Mouse (Mus musculus) cerebellum, postnatal 4 days (tissue): ENCODE data around the gene Srp72.

Source experiments
- DNase-seq, 2 experiments: peaks; one replicate each; pipeline ENCODE4 v3.0.0; 2022; ENCODE audit warnings: low spot score in 2 of 2, mixed read lengths in 1 of 2

Gene Srp72

DNA sequence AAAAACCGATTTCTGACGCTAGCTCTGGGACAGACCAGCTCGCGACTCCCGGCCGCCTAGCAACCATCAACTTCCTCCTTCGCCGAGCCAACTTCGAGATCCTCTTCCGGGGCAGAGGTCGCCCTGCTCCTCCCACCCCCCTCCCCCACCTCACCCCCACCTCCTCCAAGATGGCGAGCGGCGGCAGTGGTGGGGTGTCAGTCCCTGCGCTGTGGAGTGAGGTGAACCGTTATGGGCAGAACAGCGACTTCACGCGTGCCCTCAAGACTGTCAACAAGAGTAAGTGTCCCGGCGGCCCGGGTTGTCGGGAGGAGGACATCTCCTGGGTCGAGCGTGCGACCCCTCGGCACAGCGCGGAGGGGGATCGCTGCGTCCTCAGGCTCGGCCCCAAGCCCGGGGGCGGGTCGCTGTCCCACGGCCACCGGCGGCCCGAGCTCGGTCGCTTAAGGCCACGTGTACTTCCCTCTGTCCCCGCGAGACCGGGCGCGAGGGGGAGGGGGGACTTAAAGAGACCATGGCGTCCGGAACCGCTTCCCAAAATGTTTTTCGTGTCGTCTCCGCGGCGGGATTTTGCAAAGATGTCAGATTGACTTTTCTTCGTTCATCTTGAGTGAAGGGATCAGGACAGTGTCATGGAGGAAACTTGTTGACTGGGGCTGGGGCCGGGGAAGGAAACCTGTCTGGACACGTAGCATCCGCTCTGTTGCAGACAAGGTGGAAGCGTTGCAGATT is at the start of gene Srp72:
Gene Srp72 (plus strand): TSS at position 130 of the 732 bp plus-strand sequence.
- peak; percentile 84 to 86 for DNase-seq

DNA sequence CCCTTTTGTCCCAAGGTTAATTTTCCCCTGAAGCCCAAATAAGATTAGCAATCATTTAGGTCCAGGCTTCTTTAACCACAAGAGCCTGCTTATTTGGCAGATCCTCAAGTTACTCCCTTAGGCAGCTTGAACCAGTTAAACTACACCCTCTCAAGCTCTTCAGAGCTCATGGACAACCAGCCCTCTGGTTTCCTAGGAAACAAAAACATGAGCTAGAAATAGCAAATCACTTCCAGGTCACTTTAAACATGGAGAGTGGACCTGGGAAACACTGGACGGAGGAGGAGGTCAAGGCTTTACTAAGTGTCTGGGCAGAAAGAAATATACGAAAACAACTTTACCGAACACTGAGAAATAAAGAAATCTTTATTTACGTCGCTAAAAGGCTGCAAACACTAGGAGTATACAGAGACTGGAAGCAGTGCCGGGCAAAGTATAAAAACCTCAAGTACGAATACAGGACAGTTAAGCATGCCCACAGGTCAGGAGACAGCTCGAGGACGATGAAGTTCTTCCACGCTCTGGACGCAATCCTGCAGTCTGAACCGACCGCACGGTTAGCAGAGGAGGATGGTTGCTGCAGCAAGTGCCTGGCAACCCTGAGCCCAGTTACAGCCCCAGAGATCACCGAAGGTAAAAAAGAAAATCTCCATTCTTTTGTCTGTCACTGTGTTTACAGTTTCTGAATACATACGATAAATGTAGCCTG is 46.2 kb upstream of the Srp72 start:
- no peak for DNase-seq

DNA sequence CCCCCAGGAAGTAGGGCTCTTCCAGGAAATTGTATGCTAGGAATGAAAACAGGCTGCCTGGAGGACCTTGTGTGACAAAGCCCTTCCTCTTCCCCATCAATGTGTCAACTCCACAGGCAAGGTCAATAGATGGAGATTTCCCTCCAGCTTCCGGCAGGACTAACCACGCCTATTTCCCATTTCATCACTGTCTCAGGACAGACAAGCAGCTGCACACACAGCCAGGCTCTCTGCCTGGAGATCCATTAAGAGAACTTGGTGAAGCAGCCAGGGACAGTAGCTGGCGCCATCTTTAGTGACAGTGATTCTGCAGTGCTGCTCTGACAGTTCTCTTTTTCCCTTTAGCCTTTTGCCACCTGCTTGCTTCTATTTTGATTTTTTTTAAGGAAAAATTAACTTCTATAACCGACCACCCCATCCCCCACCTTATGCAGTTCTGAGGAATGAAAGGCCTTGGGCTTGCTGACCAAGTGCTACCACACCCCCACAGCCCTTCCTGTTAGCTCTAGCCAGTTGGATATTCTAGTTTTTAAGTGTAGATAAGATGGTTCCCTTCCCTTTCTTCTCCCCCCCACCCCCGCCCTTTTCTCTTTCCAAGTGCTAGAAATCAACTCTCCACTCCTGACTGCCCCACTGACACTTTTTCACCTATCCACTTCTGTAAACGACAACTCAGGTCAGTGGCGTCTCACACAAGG is 45.2 kb upstream of the Srp72 start:
- no peak for DNase-seq

DNA sequence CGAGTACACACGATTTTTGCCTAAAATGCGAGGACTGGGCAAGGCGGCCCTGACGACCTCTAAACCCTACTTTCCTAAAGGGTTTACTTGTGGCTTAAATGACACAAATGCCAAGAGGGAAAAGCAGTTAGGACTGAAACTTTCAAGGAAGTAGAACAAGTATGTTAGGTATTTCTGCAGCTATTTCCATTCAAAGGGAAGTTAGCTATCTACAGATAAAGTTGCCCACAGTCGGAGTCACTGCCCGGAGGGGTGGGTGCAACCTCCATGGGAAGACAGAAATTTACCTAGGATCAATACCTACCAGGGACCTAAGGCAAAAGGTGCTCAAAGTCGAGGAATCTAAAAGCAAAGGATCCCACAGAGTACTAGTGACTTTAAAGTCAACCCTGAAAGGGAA is 34.8 kb upstream of the Srp72 start:
- no peak for DNase-seq

DNA sequence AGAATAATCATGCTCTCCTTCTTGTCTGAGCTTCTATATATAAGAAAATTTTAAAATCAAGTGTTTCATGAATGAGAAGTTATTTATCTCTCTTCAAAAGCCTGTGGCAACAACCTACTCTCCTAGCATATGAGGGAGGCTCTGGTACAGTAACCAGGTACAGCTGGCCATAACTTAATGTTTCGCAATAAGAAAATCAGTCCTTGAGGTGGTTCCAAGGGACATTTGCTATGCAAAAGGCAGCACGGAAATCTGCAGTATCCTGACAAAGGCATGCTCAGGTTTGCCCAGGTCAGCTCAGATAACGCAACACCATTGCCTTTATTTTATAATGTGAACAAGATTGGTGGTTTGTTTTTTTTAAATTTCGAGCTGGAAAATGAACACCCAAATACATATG is 32.5 kb upstream of the Srp72 start:
- no peak for DNase-seq

DNA sequence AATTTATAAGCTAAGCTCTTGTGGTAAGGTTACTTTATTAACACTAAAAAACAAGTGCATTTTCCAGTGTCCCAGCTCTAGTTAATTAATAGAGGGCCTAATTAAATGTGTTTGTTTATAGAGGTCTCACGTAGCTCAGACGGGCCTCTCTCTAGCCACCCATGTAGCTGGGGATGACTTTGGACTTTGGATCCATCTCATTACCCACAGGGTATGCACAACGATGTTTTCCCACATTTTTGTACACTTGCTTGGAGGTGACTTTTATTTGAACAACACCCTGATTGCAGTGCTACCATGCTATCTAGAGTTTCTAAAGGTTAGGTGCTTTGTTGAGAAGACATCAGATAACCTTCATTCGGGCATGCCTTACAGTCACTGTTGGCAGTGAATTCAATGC is 32.0 kb upstream of the Srp72 start:
- no peak for DNase-seq

DNA sequence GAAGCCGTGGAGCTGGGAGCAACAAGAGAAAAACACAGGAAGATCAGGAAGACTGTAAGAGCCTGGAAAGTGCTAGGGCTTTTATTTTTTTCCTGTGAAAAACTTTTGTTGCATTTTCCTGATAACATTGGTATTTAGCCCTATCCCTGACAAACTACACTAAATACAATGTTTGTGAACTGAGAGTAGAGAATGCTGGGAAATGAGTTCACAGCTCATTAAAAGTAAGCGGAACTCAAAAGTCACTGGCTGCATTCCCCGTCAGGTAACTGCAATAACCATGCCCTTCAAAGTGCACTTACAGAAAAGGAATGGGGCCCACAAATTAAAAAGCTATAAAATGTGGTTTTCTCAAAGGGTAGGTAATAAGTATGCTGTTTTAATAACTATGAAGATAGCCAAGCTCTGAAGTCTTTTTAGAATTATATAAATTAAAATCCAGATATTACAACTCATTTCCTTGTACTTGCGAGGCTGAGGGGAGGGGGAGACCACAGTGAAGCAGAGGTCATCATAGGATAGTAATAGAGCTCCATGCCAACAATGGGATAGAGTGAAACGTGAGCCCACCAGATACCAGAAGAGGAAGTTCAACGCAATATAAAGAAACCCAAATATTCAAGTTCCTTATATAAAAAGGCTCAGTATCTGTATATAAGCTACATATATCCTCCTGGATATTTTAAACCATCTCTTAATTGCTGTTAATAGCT is 29.4 kb upstream of the Srp72 start:
- DNase-seq = no peak

DNA sequence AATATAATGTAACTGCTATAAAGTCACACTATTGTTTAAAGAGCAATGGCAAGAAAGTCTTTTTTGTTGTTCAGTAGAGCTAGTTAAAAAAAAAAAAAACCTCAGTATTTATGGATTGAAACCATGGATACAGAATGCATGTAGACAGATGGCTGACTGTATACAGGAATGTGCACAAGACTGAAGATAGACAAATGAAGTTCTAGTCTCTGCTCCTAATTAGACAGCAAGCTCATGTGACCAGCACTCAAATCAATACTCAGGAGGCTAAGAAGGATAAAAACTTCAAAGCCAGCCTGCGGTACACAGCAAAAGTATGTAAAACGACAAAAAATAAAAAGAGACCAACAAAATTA is 28.8 kb upstream of the Srp72 start:
- DNase-seq = no peak

DNA sequence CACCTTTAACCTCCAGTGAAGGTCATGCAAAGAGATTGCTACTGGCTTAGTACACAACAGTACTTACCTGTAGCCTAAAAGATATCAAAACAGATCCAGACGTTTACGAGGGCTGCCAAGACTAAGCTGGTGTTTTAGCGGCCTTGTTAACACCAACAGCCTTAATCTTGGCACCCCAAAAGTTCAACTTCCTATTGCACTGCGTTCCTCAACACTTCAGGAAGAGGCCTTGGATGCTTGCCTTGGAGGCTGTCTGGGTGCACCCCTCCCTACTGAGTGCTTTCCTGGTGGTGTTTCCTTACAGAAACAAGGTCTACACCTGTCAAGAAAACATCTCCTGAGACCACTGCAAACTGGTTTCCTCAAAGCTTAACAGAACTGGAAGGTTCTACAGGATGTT is 27.3 kb upstream of the Srp72 start:
- DNase-seq = no peak

DNA sequence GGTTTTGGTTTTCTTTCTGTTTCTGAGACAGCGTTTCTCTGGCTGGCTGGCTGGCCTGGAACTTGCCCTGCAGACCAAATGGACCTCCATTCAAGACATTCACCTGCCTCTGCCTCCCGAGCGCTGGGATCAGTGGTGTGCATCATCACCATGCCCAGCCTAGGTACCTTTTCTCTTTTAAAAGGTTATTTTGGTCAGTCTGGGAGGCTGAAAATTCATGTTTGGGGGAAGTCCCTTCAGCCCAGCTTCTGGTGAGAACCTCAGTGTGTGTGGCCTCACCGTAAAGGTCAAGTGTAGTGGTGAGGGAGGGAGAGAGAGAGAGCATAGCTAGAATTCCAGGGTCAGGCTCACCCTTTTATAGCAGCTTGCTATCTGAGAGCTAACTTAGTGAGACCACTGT is 26.7 kb upstream of the Srp72 start:
- DNase-seq = no peak

DNA sequence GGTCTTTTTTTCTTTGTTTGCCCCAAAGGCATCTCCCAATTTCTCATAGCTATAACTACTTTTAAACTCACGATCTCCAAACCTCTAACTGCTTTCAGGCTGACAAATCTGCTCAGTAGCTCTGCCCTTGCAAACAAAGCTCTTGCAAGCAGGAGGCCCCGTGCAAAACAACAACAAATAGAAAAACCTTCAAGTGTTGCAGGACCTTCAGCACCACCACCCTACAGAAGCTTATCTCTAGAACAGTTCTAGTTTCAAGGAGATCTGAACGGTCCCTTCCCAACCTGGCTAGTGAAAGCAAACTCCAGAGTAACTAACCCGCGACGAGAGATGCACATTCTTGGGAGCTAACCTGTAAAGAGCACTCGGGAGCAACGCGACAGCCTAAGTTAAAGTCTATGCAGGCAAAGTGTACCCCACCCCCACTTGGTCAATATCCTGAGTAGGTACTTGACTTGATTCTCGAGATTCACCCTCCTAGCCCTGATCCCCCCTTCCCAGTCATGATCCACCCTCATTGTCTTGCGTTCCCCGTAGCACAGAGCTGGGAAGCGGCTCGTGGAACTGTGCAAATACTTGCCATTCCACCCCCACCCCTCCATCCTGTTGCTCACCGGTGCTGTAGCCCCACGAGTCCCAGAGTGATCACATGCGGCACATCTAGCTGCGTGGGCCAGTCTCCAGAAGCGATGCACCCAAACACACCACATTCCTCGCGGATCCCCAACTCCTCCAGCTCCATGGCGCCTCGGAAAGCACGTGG is 24.0 kb upstream of the Srp72 start:
- no peak for DNase-seq

DNA sequence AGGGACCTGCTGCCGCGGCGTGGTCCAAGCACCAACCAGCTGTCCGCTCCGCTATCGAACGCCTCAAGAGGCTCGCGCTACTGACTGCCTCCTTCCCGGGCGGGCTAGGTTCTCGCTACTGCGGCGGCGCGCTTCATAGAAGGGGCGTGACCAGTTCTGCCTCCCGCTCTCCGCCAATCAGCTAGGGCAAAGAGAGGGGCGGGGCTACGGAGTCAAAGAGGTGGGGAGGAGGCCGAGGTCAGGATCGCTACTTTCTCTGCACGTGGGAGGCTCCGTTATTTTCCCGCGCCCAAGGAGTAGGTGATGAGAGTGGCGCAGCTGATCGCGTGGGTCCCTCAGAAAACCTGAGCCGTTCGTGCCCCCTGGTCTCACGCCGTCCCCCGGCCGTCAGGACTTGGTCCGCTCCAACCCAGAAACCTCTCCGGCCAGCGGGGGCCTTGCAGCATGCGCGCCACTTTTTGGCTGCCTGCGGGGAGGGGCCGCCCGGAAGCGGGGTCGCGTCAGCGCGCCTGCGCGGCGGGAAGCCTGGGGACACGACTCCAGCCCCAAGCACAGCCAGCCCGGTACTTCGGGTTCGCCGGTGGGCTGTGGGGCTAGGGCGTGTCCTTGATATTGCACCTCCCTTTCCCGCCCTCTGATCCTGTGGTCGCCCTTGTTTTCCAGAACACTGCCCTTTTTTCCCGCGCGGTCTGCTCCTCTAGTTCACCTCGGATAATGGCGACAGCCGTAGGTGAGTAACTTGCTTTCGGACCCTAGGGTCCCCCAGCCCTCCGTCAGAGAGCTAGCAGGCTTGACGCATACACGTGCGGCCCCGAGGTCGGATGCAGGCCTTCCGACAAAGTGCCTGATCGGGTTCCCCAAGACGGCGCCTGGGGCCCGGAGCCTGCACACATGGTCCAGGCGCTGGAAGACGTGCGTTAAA is 23.1 kb upstream of the Srp72 start, which contains the start of the genes Paics and Ppat:
Gene Paics (plus strand): TSS at position 202 of the 922 bp plus-strand sequence.
Gene Ppat (minus strand): TSS at position 473 of the 922 bp plus-strand sequence.
- DNase-seq = peak; percentile 92 to 96

DNA sequence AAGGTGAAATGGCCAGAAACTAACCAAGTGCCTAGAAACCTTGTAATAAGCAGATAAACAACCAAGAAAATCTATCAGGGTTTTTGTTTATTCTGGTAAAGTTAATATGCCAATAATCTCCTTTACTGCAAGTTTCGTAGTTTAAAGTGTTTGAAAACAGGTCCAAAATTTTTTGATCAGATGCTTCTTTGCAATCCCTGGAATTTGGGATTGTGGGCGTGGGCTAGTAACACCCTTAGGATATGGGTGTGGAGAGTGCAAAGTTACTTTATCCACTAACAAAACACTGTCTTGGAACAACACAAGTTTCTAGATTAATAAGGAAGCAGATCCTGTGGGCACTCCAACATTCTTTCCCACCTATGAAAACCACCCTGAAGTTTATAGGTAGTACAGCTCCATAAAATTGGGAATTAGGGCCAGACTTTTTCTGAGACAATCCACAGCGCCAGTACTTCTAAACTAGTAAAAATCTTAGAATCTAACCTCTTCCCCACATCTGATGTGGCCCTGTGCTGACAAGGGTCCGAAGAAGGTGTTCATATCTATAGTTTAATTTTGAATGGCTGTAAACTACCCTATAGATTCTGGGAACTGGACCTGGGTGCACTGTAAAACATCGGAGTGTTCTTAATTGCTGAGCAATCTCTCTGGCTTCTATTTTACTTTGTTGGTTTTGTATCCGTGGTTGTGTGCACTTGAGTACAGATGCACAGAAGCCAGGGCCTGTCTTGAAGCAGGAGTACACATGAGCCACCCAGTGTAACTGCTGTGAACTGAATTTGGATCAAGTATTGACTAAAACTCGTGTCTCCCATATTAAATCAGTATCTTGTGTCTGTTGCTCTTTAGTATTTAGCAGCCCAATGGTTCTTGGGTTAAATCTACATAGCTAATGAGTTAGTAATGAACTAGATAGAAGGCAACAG is 22.1 kb upstream of the Srp72 start:
- DNase-seq = no peak

DNA sequence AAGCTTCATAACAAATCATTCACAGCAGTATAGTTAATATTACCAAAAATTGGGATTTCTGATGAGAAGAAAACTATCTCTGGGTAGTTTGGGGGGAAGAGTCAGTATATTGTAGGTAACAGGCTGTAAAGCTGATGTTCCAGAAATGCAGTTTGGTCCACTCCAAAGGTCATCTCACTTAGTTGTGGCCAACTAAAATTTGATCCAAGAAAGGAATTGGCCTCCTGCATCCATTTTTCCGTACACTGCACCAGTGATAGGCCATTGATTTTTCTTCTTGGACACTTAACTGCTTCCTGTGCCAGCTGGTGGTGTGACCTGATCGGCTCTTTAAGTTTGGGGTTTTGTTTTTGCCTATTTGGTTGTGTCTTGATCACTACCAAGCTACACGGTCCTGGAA is 20.7 kb upstream of the Srp72 start:
- no peak for DNase-seq

DNA sequence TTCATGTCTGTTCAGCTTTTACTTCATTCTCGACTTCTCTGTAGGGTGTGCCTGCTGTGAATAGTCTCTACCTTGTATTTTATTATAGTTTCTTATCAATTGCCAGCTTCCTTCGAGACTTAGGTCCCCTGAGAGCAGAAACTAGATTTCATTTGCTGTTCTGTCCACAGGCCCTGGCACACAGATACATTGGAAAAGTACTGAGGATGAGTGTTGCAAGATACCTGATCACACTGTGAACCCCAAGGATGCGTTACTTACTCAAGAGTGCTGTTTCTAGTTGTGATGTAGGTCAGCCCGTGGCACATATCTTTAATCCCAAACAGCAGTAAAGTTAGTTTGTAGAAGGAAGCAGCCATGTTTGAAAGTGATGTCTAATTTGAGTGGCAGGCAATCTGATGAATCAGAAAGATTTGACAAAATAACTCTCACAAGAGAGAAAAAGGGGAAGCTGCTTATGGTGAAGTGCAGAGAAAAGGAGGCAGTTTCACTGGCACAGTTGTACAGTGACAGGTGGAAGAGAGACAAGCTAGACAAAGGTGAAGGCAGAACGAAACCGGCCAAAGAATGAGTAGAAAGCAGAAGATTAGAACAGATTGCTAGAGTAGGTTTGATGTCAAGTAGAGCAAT is 20.1 kb upstream of the Srp72 start:
- DNase-seq = no peak

DNA sequence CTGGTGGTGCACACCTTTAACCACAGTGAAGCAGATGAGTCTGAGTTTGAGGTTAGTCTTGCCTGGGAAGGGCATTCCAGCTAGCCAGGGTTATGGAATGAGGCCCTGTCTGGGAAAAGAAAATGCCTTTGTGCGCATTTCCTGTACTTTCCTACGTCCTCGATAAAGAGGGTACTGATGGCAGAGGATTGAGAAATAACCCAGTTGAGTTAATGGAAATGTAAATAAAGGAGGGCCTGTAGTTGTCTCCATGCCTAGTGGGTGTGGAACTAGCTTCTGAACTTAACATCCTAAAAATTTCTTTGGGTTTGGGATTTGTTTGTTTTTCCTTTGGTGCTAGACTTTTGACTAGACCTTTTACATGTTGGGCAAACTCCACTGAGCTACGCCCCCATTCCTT is 19.0 kb upstream of the Srp72 start:
- no peak for DNase-seq

DNA sequence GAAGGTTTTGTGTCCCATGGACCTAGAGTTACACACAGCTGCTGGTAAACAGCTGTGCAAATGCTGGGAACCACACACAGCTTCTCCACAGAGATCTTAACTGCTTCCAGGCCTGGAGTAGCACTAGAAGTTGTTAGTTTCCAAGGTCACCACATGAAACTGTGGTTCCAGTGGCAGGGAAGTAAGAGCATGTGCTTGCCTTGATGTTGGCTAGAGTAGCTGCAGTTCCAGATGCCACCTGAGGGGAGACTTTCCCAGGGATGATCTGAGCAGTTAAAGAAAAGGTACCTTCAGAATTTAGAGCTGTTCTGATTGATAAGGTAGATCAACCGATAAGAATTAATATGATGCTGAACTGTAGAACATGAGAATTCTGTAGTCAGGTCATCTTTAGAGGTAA is 16.5 kb upstream of the Srp72 start:
- no peak for DNase-seq

DNA sequence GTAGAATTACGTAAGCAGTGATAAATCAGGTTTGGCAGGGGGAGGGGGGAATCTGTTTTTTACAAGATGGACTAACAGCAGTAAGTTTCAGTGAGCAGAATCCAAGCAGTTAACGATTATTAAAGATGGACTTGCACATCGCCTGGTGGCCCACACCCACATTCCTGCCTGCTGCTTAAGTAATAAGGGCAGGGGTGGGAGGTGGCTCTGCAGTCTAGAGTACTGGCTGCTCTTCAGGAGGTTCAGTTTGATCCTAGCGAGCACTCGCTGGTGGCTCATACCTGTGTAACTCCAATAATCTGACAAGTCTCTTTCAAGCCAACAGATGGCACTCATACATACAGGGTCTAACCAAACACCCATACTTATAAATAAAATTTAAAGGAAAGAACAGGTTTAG is 14.9 kb upstream of the Srp72 start:
- DNase-seq = no peak

DNA sequence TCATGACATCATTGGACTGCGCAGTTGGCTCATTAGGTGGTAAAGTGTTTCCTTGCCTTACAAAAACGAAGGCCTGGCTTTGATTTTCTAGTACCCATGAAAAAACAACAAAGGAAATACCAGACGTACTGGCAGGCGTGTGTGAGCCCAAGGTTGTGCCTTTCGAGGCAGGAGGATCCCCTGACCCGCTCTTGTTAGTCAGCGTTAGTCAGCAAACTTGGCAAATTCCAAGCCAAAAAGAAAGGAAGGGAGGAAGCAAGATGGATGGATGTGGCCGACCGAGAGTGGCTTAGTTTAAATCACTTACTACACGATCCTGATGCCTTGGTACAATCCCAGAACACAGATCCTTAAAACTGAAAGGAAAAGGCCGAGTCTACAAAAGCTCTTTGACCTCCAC is 11.9 kb upstream of the Srp72 start:
- no peak for DNase-seq
